Mouse (Mus musculus): Measurements from ENCODE around the gene Syt16. TPM values are rescaled to one million over a fixed set of nuclear protein-coding genes. Genes with fewer than 3 reads are reported as not detected.

Gene Syt16
- polyA plus RNA-seq, 1 experiment: 0.01 TPM

- no peaks in the 10 kb centered on the region for H3K79me3 ChIP-seq (ENCODE audit: low read depth)
- H3ac ChIP-seq (ENCODE audit: control insufficient read depth, insufficient read length, low read depth): no peak overlapping the region
- H3K27me3 ChIP-seq (ENCODE audit: control insufficient read depth, insufficient read depth, insufficient read length): no peaks in the 10 kb centered on the region
- no peaks in the 10 kb centered on the region for H3K79me2 ChIP-seq (ENCODE audit: control insufficient read depth, insufficient read depth)
- TF ChIP-seq USF1 (IDR thresholded peaks at IDR 0.05; ENCODE audit: low read depth) (no peak), CEBPB (IDR thresholded peaks at IDR 0.05; ENCODE audit: low read depth) (no peak), FOSL1 (IDR thresholded peaks at IDR 0.05; ENCODE audit: insufficient read depth, low read length, poor library complexity, severe bottlenecking) (no peak), MYOD1 (IDR thresholded peaks at IDR 0.05; ENCODE audit: control insufficient read depth, insufficient read length, low read depth) (no peak), CTCF (IDR thresholded peaks at IDR 0.05; ENCODE audit: control insufficient read depth, insufficient read depth, insufficient read length) (no peak), MAX (IDR thresholded peaks at IDR 0.05) (no peak), MYOG (IDR thresholded peaks at IDR 0.05; ENCODE audit: control insufficient read depth, extremely low read depth, insufficient read length) (no peak)
- H3K36me3 ChIP-seq (ENCODE audit: control insufficient read depth, insufficient read depth): no peaks in the 10 kb centered on the region
- no peak overlapping the region for H3K4me3 ChIP-seq (ENCODE audit: insufficient read depth, poor library complexity, severe bottlenecking)
Observed at GRCm38 (mm10) chr12:74277265-74277664, 279.8 kb downstream of the Syt16 start.

DNA sequence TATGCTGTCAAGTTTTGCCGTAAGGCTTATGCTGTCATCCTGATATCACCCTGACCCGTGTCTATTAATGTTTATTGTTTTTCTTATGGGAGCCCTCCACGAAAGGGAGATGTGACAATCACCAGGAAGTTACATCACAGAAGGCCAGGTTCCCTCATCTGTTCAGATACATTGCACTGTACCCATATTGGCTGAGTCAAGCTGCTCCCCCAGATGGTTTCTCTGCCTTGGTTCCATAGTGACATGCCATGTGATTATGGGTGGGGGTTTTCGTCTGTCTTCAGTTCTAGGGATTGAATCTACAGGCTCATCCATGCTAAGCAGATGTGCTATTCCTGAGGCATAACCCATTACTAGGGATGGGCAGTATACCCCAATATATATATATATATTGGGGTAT lies 283.9 kb downstream of the Syt16 start:
- no peak for TF ChIP-seq MYOD1 (IDR thresholded peaks at IDR 0.05; ENCODE audit: control insufficient read depth, insufficient read length, low read depth)
- TF ChIP-seq CTCF (IDR thresholded peaks at IDR 0.05; ENCODE audit: control insufficient read depth, insufficient read depth, insufficient read length): no peak
- no peak for TF ChIP-seq FOSL1 (IDR thresholded peaks at IDR 0.05; ENCODE audit: insufficient read depth, low read length, poor library complexity, severe bottlenecking)
- no peak for TF ChIP-seq CEBPB (IDR thresholded peaks at IDR 0.05; ENCODE audit: low read depth)
- TF ChIP-seq MAX (IDR thresholded peaks at IDR 0.05): no peak
- no peak for TF ChIP-seq MYOG (IDR thresholded peaks at IDR 0.05; ENCODE audit: control insufficient read depth, extremely low read depth, insufficient read length)
- TF ChIP-seq USF1 (IDR thresholded peaks at IDR 0.05; ENCODE audit: low read depth): no peak
- Histone ChIP-seq H3ac (ENCODE audit: control insufficient read depth, insufficient read length, low read depth) (no peak overlapping the region), H3K27me3 (ENCODE audit: control insufficient read depth, insufficient read depth, insufficient read length) (no peaks in the 10 kb centered on the region), H3K4me3 (ENCODE audit: insufficient read depth, poor library complexity, severe bottlenecking) (no peak overlapping the region), H3K36me3 (ENCODE audit: control insufficient read depth, insufficient read depth) (no peaks in the 10 kb centered on the region), H3K79me2 (ENCODE audit: control insufficient read depth, insufficient read depth) (no peaks in the 10 kb centered on the region), H3K79me3 (ENCODE audit: low read depth) (no peaks in the 10 kb centered on the region)

DNA sequence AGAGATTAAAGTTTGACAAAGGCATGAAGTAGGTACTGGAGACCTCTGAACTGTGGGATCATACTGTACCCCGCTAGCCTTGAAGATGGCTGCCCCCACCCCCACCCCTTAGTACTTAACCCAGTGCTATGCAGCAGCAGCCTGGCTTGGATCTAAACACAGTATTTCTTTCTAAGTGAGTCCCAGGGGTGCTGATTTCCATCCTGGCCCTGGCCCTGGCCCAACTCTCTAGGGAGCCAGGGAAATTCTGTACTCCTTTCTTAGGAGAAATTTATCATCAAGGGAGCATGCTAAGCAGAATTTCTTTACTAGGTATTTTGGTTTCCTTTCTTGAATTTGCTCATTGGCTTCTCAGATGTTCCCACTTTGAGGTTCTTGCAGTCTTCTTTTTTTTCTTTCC lies 285.4 kb downstream of the Syt16 start:
- no peak overlapping the region for H3ac ChIP-seq (ENCODE audit: control insufficient read depth, insufficient read length, low read depth)
- no peaks in the 10 kb centered on the region for H3K36me3 ChIP-seq (ENCODE audit: control insufficient read depth, insufficient read depth)
- H3K4me3 ChIP-seq (ENCODE audit: insufficient read depth, poor library complexity, severe bottlenecking): no peak overlapping the region
- no peak for TF ChIP-seq CTCF (IDR thresholded peaks at IDR 0.05; ENCODE audit: control insufficient read depth, insufficient read depth, insufficient read length)
- no peak for TF ChIP-seq USF1 (IDR thresholded peaks at IDR 0.05; ENCODE audit: low read depth)
- TF ChIP-seq MYOD1 (IDR thresholded peaks at IDR 0.05; ENCODE audit: control insufficient read depth, insufficient read length, low read depth): no peak
- no peak for TF ChIP-seq MYOG (IDR thresholded peaks at IDR 0.05; ENCODE audit: control insufficient read depth, extremely low read depth, insufficient read length)
- TF ChIP-seq MAX (IDR thresholded peaks at IDR 0.05): no peak
- TF ChIP-seq FOSL1 (IDR thresholded peaks at IDR 0.05; ENCODE audit: insufficient read depth, low read length, poor library complexity, severe bottlenecking): no peak
- no peak for TF ChIP-seq CEBPB (IDR thresholded peaks at IDR 0.05; ENCODE audit: low read depth)
- H3K79me2 ChIP-seq (ENCODE audit: control insufficient read depth, insufficient read depth): no peaks in the 10 kb centered on the region
- no peaks in the 10 kb centered on the region for H3K79me3 ChIP-seq (ENCODE audit: low read depth)
- no peaks in the 10 kb centered on the region for H3K27me3 ChIP-seq (ENCODE audit: control insufficient read depth, insufficient read depth, insufficient read length)

GRCm38 (mm10) chr12:74284020-74284684 lies 286.7 kb downstream of the Syt16 start:
- Histone ChIP-seq H3K27me3 (ENCODE audit: control insufficient read depth, insufficient read depth, insufficient read length) (no peaks in the 10 kb centered on the region), H3K79me2 (ENCODE audit: control insufficient read depth, insufficient read depth) (no peaks in the 10 kb centered on the region), H3ac (ENCODE audit: control insufficient read depth, insufficient read length, low read depth) (no peak overlapping the region), H3K4me3 (ENCODE audit: insufficient read depth, poor library complexity, severe bottlenecking) (no peak overlapping the region), H3K36me3 (ENCODE audit: control insufficient read depth, insufficient read depth) (no peaks in the 10 kb centered on the region), H3K79me3 (ENCODE audit: low read depth) (no peaks in the 10 kb centered on the region)
- no peak for TF ChIP-seq USF1 (IDR thresholded peaks at IDR 0.05; ENCODE audit: low read depth)
- TF ChIP-seq MYOG (IDR thresholded peaks at IDR 0.05; ENCODE audit: control insufficient read depth, extremely low read depth, insufficient read length): no peak
- TF ChIP-seq FOSL1 (IDR thresholded peaks at IDR 0.05; ENCODE audit: insufficient read depth, low read length, poor library complexity, severe bottlenecking): no peak
- no peak for TF ChIP-seq CEBPB (IDR thresholded peaks at IDR 0.05; ENCODE audit: low read depth)
- no peak for TF ChIP-seq MYOD1 (IDR thresholded peaks at IDR 0.05; ENCODE audit: control insufficient read depth, insufficient read length, low read depth)
- no peak for TF ChIP-seq MAX (IDR thresholded peaks at IDR 0.05)
- TF ChIP-seq CTCF (IDR thresholded peaks at IDR 0.05; ENCODE audit: control insufficient read depth, insufficient read depth, insufficient read length): no peak

GRCm38 (mm10) chr12:74284685-74285054 lies 287.2 kb downstream of the Syt16 start:
- Histone ChIP-seq H3K27me3 (ENCODE audit: control insufficient read depth, insufficient read depth, insufficient read length) (no peaks in the 10 kb centered on the region), H3K4me3 (ENCODE audit: insufficient read depth, poor library complexity, severe bottlenecking) (no peak overlapping the region), H3K36me3 (ENCODE audit: control insufficient read depth, insufficient read depth) (no peaks in the 10 kb centered on the region), H3K79me2 (ENCODE audit: control insufficient read depth, insufficient read depth) (no peaks in the 10 kb centered on the region), H3ac (ENCODE audit: control insufficient read depth, insufficient read length, low read depth) (no peak overlapping the region), H3K79me3 (ENCODE audit: low read depth) (no peaks in the 10 kb centered on the region)
- TF ChIP-seq USF1 (IDR thresholded peaks at IDR 0.05; ENCODE audit: low read depth): no peak
- no peak for TF ChIP-seq MYOD1 (IDR thresholded peaks at IDR 0.05; ENCODE audit: control insufficient read depth, insufficient read length, low read depth)
- no peak for TF ChIP-seq CTCF (IDR thresholded peaks at IDR 0.05; ENCODE audit: control insufficient read depth, insufficient read depth, insufficient read length)
- TF ChIP-seq FOSL1 (IDR thresholded peaks at IDR 0.05; ENCODE audit: insufficient read depth, low read length, poor library complexity, severe bottlenecking): no peak
- TF ChIP-seq MYOG (IDR thresholded peaks at IDR 0.05; ENCODE audit: control insufficient read depth, extremely low read depth, insufficient read length): no peak
- no peak for TF ChIP-seq CEBPB (IDR thresholded peaks at IDR 0.05; ENCODE audit: low read depth)
- TF ChIP-seq MAX (IDR thresholded peaks at IDR 0.05): no peak
